Mouse (Mus musculus) kidney, embryonic 15.5 days (tissue): ENCODE data around the gene Glis2. TPM values are rescaled to one million over a fixed set of nuclear protein-coding genes. Genes with fewer than 3 reads are reported as not detected.

Experiments
- ATAC-seq: fragments of 200-750 bp; cut with Nextera tagmentation; replicated peaks from 2 replicates; pipeline ENCODE4 v1.8.0; 2017; ENCODE audit warnings: moderate TSS enrichment; ENCODE audit not compliant: low FRiP score
- H3K27ac ChIP-seq: fragments of 300-500 bp; sonication (generic); 2 replicates; pipeline ENCODE4 v1.5.1; 2015; ENCODE audit warnings: mild to moderate bottlenecking, inconsistent platforms
- H3K27me3 ChIP-seq: fragments of 300-500 bp; sonication (generic); 2 replicates; pipeline ENCODE4 v1.6.1; 2015; ENCODE audit warnings: inconsistent platforms
- H3K36me3 ChIP-seq: fragments of 300-500 bp; sonication (generic); 2 replicates; pipeline ENCODE4 v1.6.1; 2015; ENCODE audit warnings: inconsistent platforms
- H3K4me1 ChIP-seq: fragments of 300-500 bp; sonication (generic); 2 replicates; pipeline ENCODE4 v1.6.1; 2015; ENCODE audit warnings: inconsistent platforms
- H3K4me2 ChIP-seq: fragments of 300-500 bp; sonication (generic); 2 replicates; pipeline ENCODE4 v1.6.1; 2015; ENCODE audit warnings: moderate library complexity, mild to moderate bottlenecking, inconsistent platforms
- H3K4me3 ChIP-seq: fragments of 300-500 bp; sonication (generic); replicated peaks from 2 replicates; pipeline ENCODE4 v1.5.1; 2015; ENCODE audit warnings: mild to moderate bottlenecking, inconsistent platforms
- H3K9ac ChIP-seq: fragments of 300-500 bp; sonication (generic); 2 replicates; pipeline ENCODE4 v1.6.1; 2015; ENCODE audit warnings: mild to moderate bottlenecking, inconsistent platforms
- H3K9me3 ChIP-seq: fragments of 300-500 bp; sonication (generic); replicated peaks from 2 replicates; pipeline ENCODE4 v1.6.1; 2016; ENCODE audit warnings: inconsistent platforms
- WGBS: fragments of 180-500 bp; shearing (Covaris S2); methylation state at CpG from one replicate; pipeline ENCODE4 v1.1.7; 2015; ENCODE audit warnings: mixed read lengths; 5-methylcytosine and 5-hydroxymethylcytosine counted together
- polyA plus RNA-seq: library from polyadenylated mRNA; unstranded; fragments of >200 nt; fragmentation: Nextera tagmentation; extraction: Ambion mirVana; gene quantifications from 2 replicates; pipeline ENCODE4 v1.2.1, GENCODE M21; 2015

The Glis2 gene
- polyA plus RNA-seq, 1 experiment from 2014 or later, result 41.2 TPM

GRCm38 (mm10) chr16:4629950-4630349 lies 35.4 kb downstream of the Glis2 start:
- Histone ChIP-seq H3K4me2 (no peak overlapping the region), H3K27ac (no peak overlapping the region), H3K9ac (no peak overlapping the region), H3K9me3 (no peaks in the 10 kb centered on the region), H3K4me3 (no peak overlapping the region), H3K36me3 (peaks cover 37% of the 10 kb centered on the region), H3K4me1 (peaks cover 20% of the 10 kb centered on the region), H3K27me3 (no peaks in the 10 kb centered on the region)
- ATAC-seq, result 0 out of 2 replicates have a peak, but pooled peaks have one; percentile 35
- WGBS, result 26% methylated on average over 6 of the region's 6 CpGs

GRCm38 (mm10) chr16:4632050-4632449 lies 37.5 kb downstream of the Glis2 start:
- Histone ChIP-seq H3K4me3 (no peak overlapping the region), H3K4me2 (no peak overlapping the region), H3K9ac (no peak overlapping the region), H3K36me3 (peaks cover 37% of the 10 kb centered on the region), H3K27ac (peak overlapping the region; percentile 14; the same call in 1 of the 2 replicates), H3K4me1 (peaks cover 12% of the 10 kb centered on the region), H3K9me3 (no peaks in the 10 kb centered on the region), H3K27me3 (no peaks in the 10 kb centered on the region)
- WGBS, result 48% methylated on average over 7 of the region's 7 CpGs
- ATAC-seq, result no peak

GRCm38 (mm10) chr16:4633661-4634060 lies 39.1 kb downstream of the Glis2 start:
- Histone ChIP-seq H3K27me3 (no peaks in the 10 kb centered on the region), H3K4me2 (no peak overlapping the region), H3K36me3 (peaks cover 30% of the 10 kb centered on the region), H3K27ac (no peak overlapping the region), H3K9me3 (no peaks in the 10 kb centered on the region), H3K9ac (no peak overlapping the region), H3K4me1 (0 out of 2 replicates have a peak, but pooled peaks cover 7% of the 10 kb centered on the region), H3K4me3 (no peak overlapping the region)
- no peak for ATAC-seq
- 91% methylated on average over 3 of the region's 3 CpGs for WGBS

DNA sequence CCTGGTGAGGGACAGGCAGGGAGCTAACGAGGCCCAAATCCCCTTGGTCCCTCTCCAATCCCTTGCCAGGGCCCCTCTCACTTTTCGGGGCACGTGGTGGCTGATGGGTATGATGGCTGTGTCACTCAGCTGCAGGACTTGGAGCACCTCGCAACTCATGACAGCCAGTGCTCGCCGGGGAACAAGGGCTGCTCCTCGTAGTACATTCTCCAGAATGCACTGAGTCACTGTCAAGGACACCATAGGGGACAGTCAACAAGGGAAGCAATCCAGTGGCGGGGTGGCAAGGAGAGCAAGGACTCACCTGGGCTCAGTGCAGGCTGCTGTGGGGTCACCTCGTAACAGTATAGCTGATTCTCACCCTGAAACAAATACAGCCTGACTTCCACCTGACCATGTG lies 40.2 kb downstream of the Glis2 start:
- WGBS, result 78% methylated on average over 9 of the region's 9 CpGs
- Histone ChIP-seq H3K9me3 (no peaks in the 10 kb centered on the region), H3K4me3 (no peak overlapping the region), H3K36me3 (peaks cover 30% of the 10 kb centered on the region), H3K9ac (no peak overlapping the region), H3K4me2 (no peak overlapping the region), H3K27ac (no peak overlapping the region), H3K27me3 (no peaks in the 10 kb centered on the region), H3K4me1 (peaks cover 15% of the 10 kb centered on the region)
- ATAC-seq, result no peak

- H3K27ac ChIP-seq, result no peak overlapping the region
- no peaks in the 10 kb centered on the region for H3K9me3 ChIP-seq
- no peak overlapping the region for H3K4me3 ChIP-seq
- peaks cover 16% of the 10 kb centered on the region for H3K4me1 ChIP-seq
- WGBS, result 65% methylated on average over 4 of the region's 4 CpGs
- ATAC-seq, result no peak
- H3K4me2 ChIP-seq, result no peak overlapping the region
- no peaks in the 10 kb centered on the region for H3K27me3 ChIP-seq
- 0 out of 2 replicates have a peak overlapping the region, but pooled peaks have one; percentile 21 for H3K9ac ChIP-seq
- H3K36me3 ChIP-seq, result peaks cover 30% of the 10 kb centered on the region
Observed at GRCm38 (mm10) chr16:4635760-4636159, 41.2 kb downstream of the Glis2 start.

DNA sequence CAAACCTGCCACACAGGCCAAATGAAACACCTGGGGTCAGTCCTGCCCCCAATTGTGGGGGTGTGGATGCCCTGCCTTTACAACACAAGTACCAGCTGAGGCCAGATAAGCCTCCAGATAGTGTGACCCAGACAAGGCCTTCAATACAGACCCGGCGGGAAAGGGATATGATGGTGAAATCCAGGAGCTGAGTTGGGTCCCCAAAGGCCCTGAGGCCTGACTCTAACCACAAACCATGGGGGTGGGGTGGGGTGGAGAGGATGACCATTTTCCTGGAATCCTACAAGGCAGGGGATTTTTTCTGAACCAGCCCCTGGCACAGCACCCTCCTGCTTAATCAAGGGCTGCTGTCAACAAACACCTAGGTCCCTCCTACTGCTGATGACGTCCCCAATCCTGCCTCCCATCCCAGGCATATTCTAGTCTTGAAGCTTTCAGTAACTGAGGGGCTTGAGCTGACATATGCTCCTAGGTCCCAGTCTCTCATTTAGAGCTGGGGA lies 44.4 kb downstream of the Glis2 start:
- 0 out of 2 replicates have a peak overlapping the region, but pooled peaks have one; percentile 73 for H3K4me2 ChIP-seq
- H3K9me3 ChIP-seq, result no peaks in the 10 kb centered on the region
- H3K4me3 ChIP-seq, result no peak overlapping the region
- 92% methylated on average over 3 of the region's 3 CpGs for WGBS
- H3K27ac ChIP-seq, result 0 out of 2 replicates have a peak overlapping the region, but pooled peaks have one; percentile 96
- peaks cover 47% of the 10 kb centered on the region for H3K4me1 ChIP-seq
- H3K27me3 ChIP-seq, result no peaks in the 10 kb centered on the region
- no peak for ATAC-seq
- H3K9ac ChIP-seq, result no peak overlapping the region
- peaks cover 13% of the 10 kb centered on the region for H3K36me3 ChIP-seq

GRCm38 (mm10) chr16:4639831-4640237 lies 45.3 kb downstream of the Glis2 start, which contains the start of the genes Vasn and Dnaja3:
Gene Vasn (plus strand): TSS chr16:4639941.
Gene Dnaja3 (plus strand): TSS chr16:4639989.
- H3K9ac ChIP-seq, result peak within 1 kb of the TSS; percentile 80
- peak within 1 kb of the TSS; percentile 76 for H3K4me3 ChIP-seq
- peaks cover 12% of the 10 kb centered on the region; the same call in 1 of the 2 replicates for H3K36me3 ChIP-seq
- peak within 1 kb of the TSS; percentile 96 for H3K27ac ChIP-seq
- no peaks in the 10 kb centered on the region for H3K9me3 ChIP-seq
- H3K4me1 ChIP-seq, result peaks cover 56% of the 10 kb centered on the region
- WGBS, result under 1% methylated on average over 22 of the region's 22 CpGs
- ATAC-seq, result peak; percentile 94
- no peaks in the 10 kb centered on the region for H3K27me3 ChIP-seq
- peak within 1 kb of the TSS; percentile 73 for H3K4me2 ChIP-seq

DNA sequence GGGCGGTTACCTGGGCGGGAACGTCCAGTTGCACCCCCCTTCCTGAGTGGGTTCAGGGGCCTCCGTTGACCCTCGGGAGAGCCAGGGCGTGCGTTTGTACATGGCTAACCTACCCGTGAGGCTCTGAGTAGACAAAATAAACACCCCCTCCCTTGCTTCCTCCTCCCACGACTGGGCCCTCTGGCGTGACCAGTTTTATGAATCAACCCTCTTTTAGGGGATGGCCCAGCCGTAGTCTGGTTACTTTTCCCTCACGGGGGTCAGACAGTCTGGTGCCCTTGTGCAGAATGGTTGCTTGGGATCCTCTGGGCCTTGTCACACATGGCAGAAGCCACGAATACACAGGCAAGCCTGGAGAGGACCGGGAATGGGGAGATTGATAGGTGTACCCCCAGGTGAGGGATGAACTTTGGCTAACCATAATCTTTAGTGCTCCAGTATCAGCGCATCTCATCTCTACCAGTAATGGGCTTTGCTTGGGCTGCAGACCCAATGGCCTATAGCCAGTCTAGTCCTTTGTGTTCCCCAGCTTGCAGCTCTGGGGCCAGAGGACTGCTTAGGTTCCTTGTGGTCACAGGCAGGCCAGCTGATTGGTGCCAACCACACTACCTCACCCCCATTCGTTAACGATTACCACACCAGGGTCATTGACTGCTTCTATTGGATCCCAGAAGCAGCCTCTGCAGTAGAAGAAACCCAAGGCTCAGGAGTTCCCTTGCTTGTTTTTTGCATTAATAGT lies 45.9 kb downstream of the Glis2 start:
- H3K27ac ChIP-seq, result peak overlapping the region; percentile 96
- 2% methylated on average over 17 of the region's 17 CpGs for WGBS
- H3K9me3 ChIP-seq, result no peaks in the 10 kb centered on the region
- H3K9ac ChIP-seq, result peak overlapping the region; percentile 80
- H3K4me1 ChIP-seq, result peaks cover 60% of the 10 kb centered on the region
- ATAC-seq, result peak; percentile 50
- H3K27me3 ChIP-seq, result no peaks in the 10 kb centered on the region
- H3K36me3 ChIP-seq, result peaks cover 11% of the 10 kb centered on the region
- peak overlapping the region; percentile 76 for H3K4me3 ChIP-seq
- peak overlapping the region; percentile 73 for H3K4me2 ChIP-seq

DNA sequence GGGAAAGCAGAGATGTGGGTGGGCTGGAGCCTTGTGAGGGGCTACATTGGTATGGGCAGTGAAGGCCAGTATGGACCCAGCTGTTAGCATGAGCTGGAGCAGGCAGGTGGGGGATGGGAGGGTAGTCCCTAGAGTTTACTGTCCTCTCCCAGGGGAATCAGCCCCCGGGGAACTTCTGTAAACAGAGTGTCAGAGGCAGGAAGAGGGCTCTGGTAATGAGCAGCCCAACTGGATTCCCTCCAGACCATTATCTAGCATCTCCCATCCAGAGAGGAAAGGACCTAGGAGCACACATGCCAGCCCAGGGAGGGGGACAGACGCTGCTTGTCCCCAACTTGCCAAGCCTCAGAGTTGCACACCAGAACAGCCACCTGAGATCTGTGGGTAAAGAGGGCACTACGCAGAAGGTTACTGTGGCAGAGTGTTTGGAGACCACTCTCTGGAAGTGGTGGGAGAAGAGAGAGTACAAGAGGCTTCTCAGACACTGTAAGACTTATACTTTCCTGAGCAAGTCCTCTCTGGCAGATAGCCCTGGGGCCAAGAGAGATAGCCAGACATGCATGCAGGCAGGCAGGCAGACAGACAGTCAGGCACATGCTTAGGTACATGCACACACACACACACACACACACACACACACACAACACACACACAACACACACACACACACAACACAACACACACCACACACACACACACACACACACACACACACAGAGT lies 46.8 kb downstream of the Glis2 start:
- ATAC-seq, result no peak
- no peaks in the 10 kb centered on the region for H3K9me3 ChIP-seq
- no peaks in the 10 kb centered on the region for H3K27me3 ChIP-seq
- H3K36me3 ChIP-seq, result peaks cover 17% of the 10 kb centered on the region
- H3K4me1 ChIP-seq, result peaks cover 64% of the 10 kb centered on the region
- peak overlapping the region; percentile 96 for H3K27ac ChIP-seq
- peak overlapping the region; percentile 76 for H3K4me3 ChIP-seq
- H3K4me2 ChIP-seq, result peak overlapping the region; percentile 73
- peak overlapping the region; percentile 80 for H3K9ac ChIP-seq
- WGBS, result 27% methylated on average over 3 of the region's 3 CpGs

DNA sequence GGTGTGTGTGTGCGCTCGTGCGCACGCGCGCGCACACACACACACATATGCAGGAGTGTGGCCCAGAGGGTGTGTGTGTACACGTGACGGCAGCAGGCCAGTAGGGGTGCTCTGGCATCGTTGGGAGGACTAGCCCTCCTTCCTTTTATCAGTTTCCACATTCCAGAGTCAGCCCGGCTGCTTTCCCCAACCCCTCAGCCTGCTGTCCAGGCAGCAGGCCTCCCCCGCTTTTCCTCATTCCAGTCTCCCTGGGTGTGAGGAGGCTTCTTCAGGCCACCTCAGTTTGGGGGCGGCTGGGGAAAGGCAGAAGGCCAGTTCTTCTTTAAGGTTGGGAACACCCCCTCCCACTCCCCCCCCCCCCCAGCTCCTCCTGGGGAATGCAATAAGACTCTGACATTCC lies 47.7 kb downstream of the Glis2 start:
- Histone ChIP-seq H3K27me3 (no peaks in the 10 kb centered on the region), H3K27ac (peak overlapping the region; percentile 96), H3K4me1 (peaks cover 73% of the 10 kb centered on the region), H3K9me3 (no peaks in the 10 kb centered on the region), H3K4me2 (peak overlapping the region; percentile 73), H3K4me3 (peak overlapping the region; percentile 76), H3K9ac (0 out of 2 replicates have a peak overlapping the region, but pooled peaks have one; percentile 5), H3K36me3 (peaks cover 17% of the 10 kb centered on the region)
- WGBS, result 29% methylated on average over 13 of the region's 13 CpGs
- ATAC-seq, result peak; percentile 72

GRCm38 (mm10) chr16:4642937-4643336 lies 48.4 kb downstream of the Glis2 start:
- Histone ChIP-seq H3K36me3 (peaks cover 24% of the 10 kb centered on the region), H3K4me2 (peak overlapping the region; percentile 73), H3K9me3 (no peaks in the 10 kb centered on the region), H3K4me3 (peak overlapping the region; percentile 76), H3K27me3 (no peaks in the 10 kb centered on the region), H3K9ac (0 out of 2 replicates have a peak overlapping the region, but pooled peaks have one; percentile 5), H3K27ac (peak overlapping the region; percentile 96), H3K4me1 (peaks cover 81% of the 10 kb centered on the region)
- WGBS, result 67% methylated on average over 6 of the region's 6 CpGs
- ATAC-seq, result no peak
